Mouse (Mus musculus): ENCODE results near the gene B3gnt3. TPM values are rescaled to one million over a fixed set of nuclear protein-coding genes. Genes with fewer than 3 reads are reported as not detected.
A peak's percentile ranks its signal among the peaks of the same experiment; 100 is the strongest.
"Not testable (repeated sequence)": the region's sequence is repeated elsewhere in the genome, so short reads cannot be mapped to it uniquely, and the experiment has no call there.

The B3gnt3 gene
- 0.21 and 0.41 TPM in 2 replicates for polyA plus RNA-seq (2014; fragmentation: Nextera tagmentation; extraction: Ambion mirVana)

GRCm38 (mm10) chr8:71701414-71702086 lies at the start of gene B3gnt3:
B3gnt3 (minus strand) TSS chr8:71701789.
- WGBS, result 20% methylated on average over 33 of the region's 34 CpGs
- no peaks in the 10 kb centered on the region for H3K9me3 ChIP-seq (ENCODE audit: control insufficient read depth, low read length)
- no peak within 1 kb of the TSS for H3K27ac ChIP-seq
- ATAC-seq (ENCODE audit: low FRiP score) (no peak), DNase-seq (ENCODE audit: low spot score) (no peak)
- no peaks in the 10 kb centered on the region for H3K36me3 ChIP-seq (replicated peaks; ENCODE audit: control insufficient read depth, insufficient read depth)
- peaks cover 57% of the 10 kb centered on the region for H3K27me3 ChIP-seq (ENCODE audit: control insufficient read depth, insufficient read depth, low read length)
- H3K4me1 ChIP-seq (replicated peaks; ENCODE audit: control insufficient read depth, insufficient read depth, low read length), result no peaks in the 10 kb centered on the region
- H3K4me2 ChIP-seq (replicated peaks), result peak within 1 kb of the TSS; percentile 15
- H3K9ac ChIP-seq, result no peak within 1 kb of the TSS
- H3K4me3 ChIP-seq (replicated peaks; ENCODE audit: low read length), result peak within 1 kb of the TSS; percentile 4; the same call in 1 of the 2 replicates

DNA sequence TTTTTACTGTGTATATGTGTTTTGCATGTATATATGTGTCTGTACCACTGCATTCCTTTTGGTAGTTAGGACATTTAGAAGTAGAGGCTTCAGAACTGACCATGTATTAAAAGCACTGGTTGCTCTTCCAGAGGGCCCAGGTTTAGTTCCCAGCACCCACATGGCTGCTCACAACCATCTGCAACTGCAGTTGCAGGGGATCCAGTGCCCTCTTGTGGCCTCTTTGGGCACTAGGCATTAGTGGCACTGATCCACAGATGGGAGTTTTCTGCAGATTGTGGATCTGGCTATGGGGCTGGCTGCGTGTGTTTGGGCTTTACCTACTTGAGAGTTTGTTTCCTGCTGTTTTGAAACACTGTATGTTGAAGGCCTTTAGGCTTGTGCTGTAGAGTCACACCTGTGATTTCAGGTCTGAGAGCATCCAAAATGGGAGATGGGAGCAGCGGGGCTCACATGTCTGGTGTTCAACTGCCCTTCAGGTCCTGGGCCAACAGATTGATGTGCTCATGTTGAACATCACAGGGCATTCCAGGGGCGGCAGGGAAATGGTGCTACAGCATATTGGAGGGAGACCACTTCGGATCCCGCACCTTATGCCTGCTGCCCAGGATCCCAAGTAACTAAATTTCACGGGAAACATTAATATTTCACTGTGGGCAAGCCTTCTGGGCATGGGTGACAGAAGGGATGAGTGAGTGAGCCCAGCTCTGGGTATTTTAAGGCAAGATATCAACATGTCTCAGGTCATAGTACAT lies 47.9 kb upstream of the B3gnt3 start:
- not testable (repeated sequence) for ATAC-seq (ENCODE audit: low FRiP score); H3K4me1 ChIP-seq (replicated peaks; ENCODE audit: control insufficient read depth, insufficient read depth, low read length); H3K4me2 ChIP-seq (replicated peaks); H3K9me3 ChIP-seq (ENCODE audit: control insufficient read depth, low read length); H3K4me3 ChIP-seq (replicated peaks; ENCODE audit: low read length); DNase-seq (ENCODE audit: low spot score); H3K27me3 ChIP-seq (ENCODE audit: control insufficient read depth, insufficient read depth, low read length); H3K36me3 ChIP-seq (replicated peaks; ENCODE audit: control insufficient read depth, insufficient read depth); H3K27ac ChIP-seq; H3K9ac ChIP-seq
- 82% methylated on average over 6 of the region's 6 CpGs for WGBS

DNA sequence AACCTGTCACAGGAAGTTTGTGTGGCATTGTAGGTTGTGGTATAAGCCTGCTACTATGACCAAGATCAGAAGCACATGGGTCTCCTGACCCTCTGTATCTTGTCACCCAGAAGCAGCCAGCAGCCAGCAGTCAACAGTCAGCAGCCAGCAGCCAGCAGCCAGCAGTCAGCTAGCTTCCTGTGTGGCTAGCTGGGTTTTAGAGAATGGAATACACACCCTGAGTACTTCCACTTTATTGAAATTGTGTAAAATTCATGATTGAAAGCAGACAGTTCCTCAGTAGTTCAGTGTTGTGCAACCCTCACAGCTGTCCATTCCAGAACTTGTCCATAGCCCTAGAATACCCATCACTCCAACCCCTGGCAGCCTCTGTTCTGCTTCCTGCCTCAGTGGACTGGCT lies 45.5 kb upstream of the B3gnt3 start:
- H3K27ac ChIP-seq; H3K9ac ChIP-seq; H3K4me3 ChIP-seq (replicated peaks; ENCODE audit: low read length); H3K4me1 ChIP-seq (replicated peaks; ENCODE audit: control insufficient read depth, insufficient read depth, low read length); H3K9me3 ChIP-seq (ENCODE audit: control insufficient read depth, low read length); H3K4me2 ChIP-seq (replicated peaks); H3K36me3 ChIP-seq (replicated peaks; ENCODE audit: control insufficient read depth, insufficient read depth); H3K27me3 ChIP-seq (ENCODE audit: control insufficient read depth, insufficient read depth, low read length); DNase-seq (ENCODE audit: low spot score); ATAC-seq (ENCODE audit: low FRiP score): not testable (repeated sequence)

DNA sequence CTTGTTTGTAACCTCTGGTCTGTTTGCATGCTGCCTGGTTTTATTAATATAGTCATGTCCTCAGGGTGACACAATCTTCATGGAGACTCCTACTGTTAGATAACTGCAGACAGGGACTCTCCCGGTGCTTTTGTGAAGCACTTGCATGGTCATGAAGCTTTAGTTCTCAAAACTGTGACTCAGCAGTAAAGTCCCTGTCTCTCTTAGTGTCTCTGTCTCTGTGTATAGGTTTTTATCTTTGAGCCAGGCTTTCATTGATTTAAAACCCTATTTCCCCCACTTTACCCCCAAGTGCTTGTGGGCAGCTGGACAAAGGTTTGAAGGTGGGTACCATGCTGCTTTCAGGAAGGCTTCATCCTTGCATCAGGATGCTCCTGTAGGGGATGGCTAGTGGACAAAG lies 43.7 kb upstream of the B3gnt3 start:
- WGBS, result 93% methylated on average over 1 of the region's 1 CpGs
- DNase-seq (ENCODE audit: low spot score), result no peak
- Histone ChIP-seq H3K9ac (no peak overlapping the region), H3K4me2 (replicated peaks) (no peak overlapping the region), H3K4me3 (replicated peaks; ENCODE audit: low read length) (no peak overlapping the region), H3K36me3 (replicated peaks; ENCODE audit: control insufficient read depth, insufficient read depth) (no peaks in the 10 kb centered on the region), H3K27me3 (ENCODE audit: control insufficient read depth, insufficient read depth, low read length) (no peaks in the 10 kb centered on the region), H3K9me3 (ENCODE audit: control insufficient read depth, low read length) (0 out of 2 replicates have a peak, but pooled peaks cover 2% of the 10 kb centered on the region), H3K4me1 (replicated peaks; ENCODE audit: control insufficient read depth, insufficient read depth, low read length) (no peaks in the 10 kb centered on the region), H3K27ac (no peak overlapping the region)
- ATAC-seq (ENCODE audit: low FRiP score), result no peak

GRCm38 (mm10) chr8:71742783-71743182 lies 41.2 kb upstream of the B3gnt3 start:
- Histone ChIP-seq H3K27me3 (ENCODE audit: control insufficient read depth, insufficient read depth, low read length) (no peaks in the 10 kb centered on the region), H3K4me1 (replicated peaks; ENCODE audit: control insufficient read depth, insufficient read depth, low read length) (no peaks in the 10 kb centered on the region), H3K4me3 (replicated peaks; ENCODE audit: low read length) (no peak overlapping the region), H3K9ac (no peak overlapping the region), H3K4me2 (replicated peaks) (no peak overlapping the region), H3K36me3 (replicated peaks; ENCODE audit: control insufficient read depth, insufficient read depth) (no peaks in the 10 kb centered on the region), H3K27ac (no peak overlapping the region), H3K9me3 (ENCODE audit: control insufficient read depth, low read length) (no peaks in the 10 kb centered on the region)
- ATAC-seq (ENCODE audit: low FRiP score) (no peak), DNase-seq (ENCODE audit: low spot score) (no peak)
- WGBS, result 58% methylated on average over 2 of the region's 2 CpGs

DNA sequence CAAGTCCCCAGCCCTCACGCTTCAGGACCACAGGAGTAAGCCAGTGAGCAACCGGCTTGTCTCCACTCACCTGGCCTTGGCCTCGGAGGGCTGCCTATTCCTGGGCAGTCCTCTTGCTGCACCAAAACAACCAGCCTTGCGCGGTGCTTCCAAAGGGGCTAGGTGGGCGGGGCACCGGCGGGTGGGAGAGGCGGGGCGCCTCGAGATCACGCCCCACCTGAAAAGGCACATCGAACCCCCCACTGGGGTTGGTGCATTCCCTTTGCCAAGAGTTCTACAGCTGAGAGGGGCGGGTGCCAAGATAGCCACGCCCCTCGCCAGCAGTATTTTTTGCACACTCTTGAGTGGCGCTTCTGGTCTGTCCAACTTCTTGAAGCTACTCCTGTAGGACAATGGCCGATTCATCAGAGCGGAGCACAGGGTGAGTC lies 40.1 kb upstream of the B3gnt3 start:
- H3K36me3 ChIP-seq (replicated peaks; ENCODE audit: control insufficient read depth, insufficient read depth), result no peaks in the 10 kb centered on the region
- peak overlapping the region; percentile 12 for H3K4me3 ChIP-seq (replicated peaks; ENCODE audit: low read length)
- H3K4me2 ChIP-seq (replicated peaks), result peak overlapping the region; percentile 39
- H3K27me3 ChIP-seq (ENCODE audit: control insufficient read depth, insufficient read depth, low read length), result no peaks in the 10 kb centered on the region
- no peaks in the 10 kb centered on the region for H3K4me1 ChIP-seq (replicated peaks; ENCODE audit: control insufficient read depth, insufficient read depth, low read length)
- no peak overlapping the region for H3K9ac ChIP-seq
- WGBS, result 6% methylated on average over 19 of the region's 19 CpGs
- H3K27ac ChIP-seq, result no peak overlapping the region
- no peak for DNase-seq (ENCODE audit: low spot score)
- ATAC-seq (ENCODE audit: low FRiP score), result peak; percentile 59; the same call in 1 of the 2 replicates
- H3K9me3 ChIP-seq (ENCODE audit: control insufficient read depth, low read length), result no peaks in the 10 kb centered on the region

DNA sequence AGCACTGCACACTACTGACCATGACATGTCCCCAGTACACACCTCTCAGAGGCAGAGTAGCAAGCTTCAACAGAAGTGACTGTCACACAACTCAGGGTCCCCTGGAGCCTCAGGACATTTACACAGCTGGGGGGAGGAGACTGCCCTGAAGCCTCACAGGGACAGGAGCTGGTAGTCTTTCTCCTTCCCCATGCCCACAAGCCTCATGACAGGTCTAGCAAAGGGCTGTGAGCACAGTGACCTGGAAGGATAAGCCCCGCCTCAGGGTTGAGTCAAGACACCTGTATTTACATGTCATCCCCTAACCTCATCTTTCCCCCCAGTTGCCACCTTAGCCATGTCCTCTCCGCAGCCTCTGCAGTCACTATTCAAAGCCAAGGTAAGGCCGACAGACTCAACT lies 39.6 kb upstream of the B3gnt3 start:
- Histone ChIP-seq H3K4me1 (replicated peaks; ENCODE audit: control insufficient read depth, insufficient read depth, low read length) (no peaks in the 10 kb centered on the region), H3K9ac (no peak overlapping the region), H3K27me3 (ENCODE audit: control insufficient read depth, insufficient read depth, low read length) (no peaks in the 10 kb centered on the region), H3K27ac (no peak overlapping the region), H3K36me3 (replicated peaks; ENCODE audit: control insufficient read depth, insufficient read depth) (no peaks in the 10 kb centered on the region), H3K9me3 (ENCODE audit: control insufficient read depth, low read length) (no peaks in the 10 kb centered on the region), H3K4me2 (replicated peaks) (peak overlapping the region; percentile 39; the same call in 1 of the 2 replicates), H3K4me3 (replicated peaks; ENCODE audit: low read length) (peak overlapping the region; percentile 12; the same call in 1 of the 2 replicates)
- 40% methylated on average over 3 of the region's 3 CpGs for WGBS
- no peak for DNase-seq (ENCODE audit: low spot score)
- peak; percentile 43; the same call in 1 of the 2 replicates for ATAC-seq (ENCODE audit: low FRiP score)

DNA sequence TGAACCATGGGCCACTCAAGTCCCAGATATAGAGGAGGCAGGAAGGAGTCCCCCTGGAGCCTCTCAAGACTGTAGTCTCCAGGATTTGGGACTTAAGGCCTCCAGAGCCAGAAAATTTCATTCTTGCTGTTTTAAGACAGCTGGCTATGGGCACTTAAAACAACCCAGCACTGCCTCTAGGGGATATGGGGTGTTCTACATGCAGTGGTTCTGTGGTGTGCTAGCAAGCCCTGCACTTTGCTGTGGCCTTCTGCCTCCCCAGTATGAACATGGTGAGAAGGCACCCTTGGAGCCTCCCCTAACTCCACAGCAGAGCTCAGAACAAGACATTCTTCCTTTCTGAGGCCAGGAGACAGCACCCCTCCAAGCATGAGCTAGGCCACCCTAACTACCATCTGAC lies 36.7 kb upstream of the B3gnt3 start:
- not testable (repeated sequence) for ATAC-seq (ENCODE audit: low FRiP score); DNase-seq (ENCODE audit: low spot score)

GRCm38 (mm10) chr8:71731652-71732230 lies 30.2 kb upstream of the B3gnt3 start:
- H3K36me3 ChIP-seq (replicated peaks; ENCODE audit: control insufficient read depth, insufficient read depth), result no peaks in the 10 kb centered on the region
- no peak for ATAC-seq (ENCODE audit: low FRiP score)
- H3K27me3 ChIP-seq (ENCODE audit: control insufficient read depth, insufficient read depth, low read length), result no peaks in the 10 kb centered on the region
- H3K4me1 ChIP-seq (replicated peaks; ENCODE audit: control insufficient read depth, insufficient read depth, low read length), result peaks cover 11% of the 10 kb centered on the region
- H3K4me3 ChIP-seq (replicated peaks; ENCODE audit: low read length), result no peak overlapping the region
- no peak overlapping the region for H3K9ac ChIP-seq
- DNase-seq (ENCODE audit: low spot score), result no peak
- H3K9me3 ChIP-seq (ENCODE audit: control insufficient read depth, low read length), result no peaks in the 10 kb centered on the region
- no peak overlapping the region for H3K4me2 ChIP-seq (replicated peaks)
- no peak overlapping the region for H3K27ac ChIP-seq
- 59% methylated on average over 3 of the region's 3 CpGs for WGBS

More for the DNA sequence above, 36.7 kb upstream of the B3gnt3 start:
- H3K9ac ChIP-seq; H3K4me3 ChIP-seq (replicated peaks; ENCODE audit: low read length); H3K27ac ChIP-seq; H3K4me1 ChIP-seq (replicated peaks; ENCODE audit: control insufficient read depth, insufficient read depth, low read length); H3K36me3 ChIP-seq (replicated peaks; ENCODE audit: control insufficient read depth, insufficient read depth); H3K4me2 ChIP-seq (replicated peaks); H3K27me3 ChIP-seq (ENCODE audit: control insufficient read depth, insufficient read depth, low read length); H3K9me3 ChIP-seq (ENCODE audit: control insufficient read depth, low read length): not testable (repeated sequence)

All from hindbrain, embryonic 14.5 days (tissue).